Mouse (Mus musculus): Measurements from ENCODE around the gene Ube2n. TPM values are rescaled to one million over a fixed set of nuclear protein-coding genes. Genes with fewer than 3 reads are reported as not detected.

Gene Ube2n
- 277 and 296 TPM in 2 replicates for polyA plus RNA-seq (2015; fragmentation: Nextera tagmentation; extraction: Ambion mirVana)

DNA sequence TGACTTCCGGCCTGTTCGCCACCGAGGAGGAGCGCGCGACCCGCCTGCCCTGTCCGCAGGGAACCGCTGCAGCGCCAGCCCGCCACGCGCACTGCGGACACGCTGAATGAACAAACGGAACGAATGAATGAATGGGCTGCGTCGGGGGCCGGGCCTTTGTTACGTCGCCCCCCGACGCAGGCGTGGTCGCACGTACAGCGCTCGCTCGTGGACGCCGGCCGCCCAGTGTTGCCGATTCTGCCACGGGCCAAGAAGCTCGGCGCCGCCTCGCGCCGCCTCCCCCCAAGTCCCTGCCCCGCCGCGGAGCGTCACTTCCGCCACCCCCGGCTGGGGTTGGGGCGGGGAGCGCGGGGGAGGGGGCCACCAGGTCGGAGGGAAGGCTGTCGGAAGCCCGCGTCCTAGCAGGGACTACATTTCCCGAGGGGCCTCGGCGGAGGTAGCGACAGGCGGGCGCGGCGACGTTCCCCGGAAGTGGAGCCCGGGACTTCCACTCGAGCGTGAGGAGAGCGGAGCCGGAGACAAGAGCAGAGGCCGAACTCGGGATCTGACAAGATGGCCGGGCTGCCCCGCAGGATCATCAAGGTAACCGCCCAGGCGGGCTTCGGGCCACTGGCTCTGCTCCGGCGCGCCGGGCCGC lies at the start of gene Ube2n:
Gene Ube2n (plus strand): TSS at position 490 of the 637 bp plus-strand sequence.
- Histone ChIP-seq H3K4me1 (replicated peaks; ENCODE audit: insufficient read depth, low read length) (0 out of 2 replicates have a peak, but pooled peaks cover 8% of the 10 kb centered on the region), H3K9me3 (replicated peaks; ENCODE audit: low read length) (no peaks in the 10 kb centered on the region), H3K4me2 (ENCODE audit: low read length) (peak within 1 kb of the TSS; percentile 69), H3K4me3 (replicated peaks; ENCODE audit: low read depth, low read length) (peak within 1 kb of the TSS; percentile 94), H3K36me3 (ENCODE audit: insufficient read depth, low read length) (no peaks in the 10 kb centered on the region), H3K9ac (ENCODE audit: low read depth, low read length) (peak within 1 kb of the TSS; percentile 97), H3K27ac (peak within 1 kb of the TSS; percentile 99), H3K27me3 (ENCODE audit: insufficient read depth, low read length) (no peaks in the 10 kb centered on the region)
- 0 out of 2 replicates have a peak, but pooled peaks have one; percentile 5 for TF ChIP-seq CTCF (IDR thresholded peaks at IDR 0.05; ENCODE audit: low read depth)
- DNase-seq (ENCODE audit: low spot score) = peak; percentile 99
- WGBS = under 1% methylated on average over 80 of the region's 81 CpGs
- ATAC-seq (replicated peaks; ENCODE audit: low FRiP score, low read depth) = peak; percentile 96

DNA sequence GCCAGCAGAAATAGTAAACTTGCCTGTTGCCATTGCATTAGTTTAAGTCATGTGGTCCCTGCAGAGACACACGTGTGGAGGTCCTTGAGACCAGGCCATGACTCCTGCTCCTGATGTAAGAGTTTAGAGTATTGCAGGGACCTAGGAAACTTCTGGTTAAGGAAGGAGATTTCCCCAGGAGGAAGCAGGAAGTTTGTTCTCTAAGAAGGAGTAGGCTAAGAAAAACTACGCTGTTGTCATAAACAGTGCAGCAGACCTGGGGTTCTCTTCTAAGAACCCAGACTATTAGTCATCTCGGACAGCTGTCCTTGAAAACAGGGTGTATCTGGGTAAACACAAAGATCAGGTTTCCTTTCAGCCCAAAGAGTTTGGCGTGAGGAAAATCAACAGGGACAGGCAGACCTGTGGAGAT lies 49.5 kb upstream of the Ube2n start:
- ATAC-seq (replicated peaks; ENCODE audit: low FRiP score, low read depth) (no peak), DNase-seq (ENCODE audit: low spot score) (peak; percentile 10)
- no peak overlapping the region for H3K4me3 ChIP-seq (replicated peaks; ENCODE audit: low read depth, low read length)
- H3K27ac ChIP-seq = 0 out of 2 replicates have a peak overlapping the region, but pooled peaks have one; percentile 8
- no peak for TF ChIP-seq CTCF (IDR thresholded peaks at IDR 0.05; ENCODE audit: low read depth)
- no peaks in the 10 kb centered on the region for H3K27me3 ChIP-seq (ENCODE audit: insufficient read depth, low read length)
- no peak overlapping the region for H3K9ac ChIP-seq (ENCODE audit: low read depth, low read length)
- H3K9me3 ChIP-seq (replicated peaks; ENCODE audit: low read length) = no peaks in the 10 kb centered on the region
- H3K4me1 ChIP-seq (replicated peaks; ENCODE audit: insufficient read depth, low read length) = no peaks in the 10 kb centered on the region
- H3K36me3 ChIP-seq (ENCODE audit: insufficient read depth, low read length) = no peaks in the 10 kb centered on the region
- WGBS = 16% methylated on average over 4 of the region's 4 CpGs
- no peak overlapping the region for H3K4me2 ChIP-seq (ENCODE audit: low read length)

DNA sequence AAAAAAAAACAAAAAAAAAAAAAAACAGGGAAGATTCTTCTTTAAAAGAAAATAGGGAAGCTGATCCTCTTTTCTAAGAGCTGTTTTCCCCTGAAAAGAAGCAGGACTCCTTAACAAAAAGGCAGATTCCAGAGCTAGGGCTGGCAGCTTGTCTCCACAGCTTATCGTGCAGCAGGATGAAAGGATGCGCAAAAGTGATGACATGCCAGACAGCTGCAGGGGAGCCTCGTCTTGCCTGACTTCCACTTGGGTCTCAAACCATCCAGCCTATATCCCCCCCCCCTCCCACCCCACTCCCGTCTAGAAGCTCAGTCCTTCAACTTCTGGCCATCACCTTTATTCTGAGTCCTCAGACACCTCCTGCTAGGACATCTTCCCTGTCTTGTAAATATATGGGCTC lies 46.1 kb upstream of the Ube2n start:
- WGBS = 64% methylated on average over 4 of the region's 4 CpGs
- no peak for TF ChIP-seq CTCF (IDR thresholded peaks at IDR 0.05; ENCODE audit: low read depth)

DNA sequence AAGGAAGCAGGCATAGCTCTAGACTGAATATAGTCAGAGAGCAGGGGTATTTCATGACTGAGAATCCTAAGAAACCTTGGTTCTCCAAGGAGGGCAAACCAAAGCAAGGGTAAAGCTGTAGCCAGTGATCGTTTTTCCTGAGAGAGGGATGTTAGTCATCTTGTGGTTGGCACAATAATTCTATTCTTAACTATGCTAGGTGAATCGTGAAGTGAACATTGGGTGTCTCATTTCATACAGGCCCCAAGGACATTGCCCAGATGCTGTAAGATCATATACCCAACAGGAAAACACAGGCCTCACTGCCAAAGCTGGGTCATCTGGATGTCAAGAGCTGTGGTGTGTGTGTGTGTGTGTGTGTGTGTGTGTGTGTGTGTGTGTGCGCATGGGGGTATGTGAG lies 43.8 kb upstream of the Ube2n start:
- no peak for ATAC-seq (replicated peaks; ENCODE audit: low FRiP score, low read depth)
- Histone ChIP-seq H3K9me3 (replicated peaks; ENCODE audit: low read length) (no peaks in the 10 kb centered on the region), H3K4me2 (ENCODE audit: low read length) (no peak overlapping the region), H3K27me3 (ENCODE audit: insufficient read depth, low read length) (no peaks in the 10 kb centered on the region), H3K36me3 (ENCODE audit: insufficient read depth, low read length) (no peaks in the 10 kb centered on the region), H3K4me1 (replicated peaks; ENCODE audit: insufficient read depth, low read length) (no peaks in the 10 kb centered on the region), H3K4me3 (replicated peaks; ENCODE audit: low read depth, low read length) (no peak overlapping the region), H3K9ac (ENCODE audit: low read depth, low read length) (no peak overlapping the region), H3K27ac (no peak overlapping the region)
- TF ChIP-seq CTCF (IDR thresholded peaks at IDR 0.05; ENCODE audit: low read depth) = no peak
- WGBS = 69% methylated on average over 3 of the region's 3 CpGs
- DNase-seq (ENCODE audit: low spot score) = no peak

More for the DNA sequence above, 46.1 kb upstream of the Ube2n start:
- H3K9me3 ChIP-seq (replicated peaks; ENCODE audit: low read length) = no peaks in the 10 kb centered on the region
- H3K4me2 ChIP-seq (ENCODE audit: low read length) = no peak overlapping the region
- no peaks in the 10 kb centered on the region for H3K27me3 ChIP-seq (ENCODE audit: insufficient read depth, low read length)
- ATAC-seq (replicated peaks; ENCODE audit: low FRiP score, low read depth) = no peak
- no peak overlapping the region for H3K9ac ChIP-seq (ENCODE audit: low read depth, low read length)
- H3K27ac ChIP-seq = no peak overlapping the region
- H3K4me1 ChIP-seq (replicated peaks; ENCODE audit: insufficient read depth, low read length) = no peaks in the 10 kb centered on the region
- no peak overlapping the region for H3K4me3 ChIP-seq (replicated peaks; ENCODE audit: low read depth, low read length)
- no peak for DNase-seq (ENCODE audit: low spot score)
- no peaks in the 10 kb centered on the region for H3K36me3 ChIP-seq (ENCODE audit: insufficient read depth, low read length)

DNA sequence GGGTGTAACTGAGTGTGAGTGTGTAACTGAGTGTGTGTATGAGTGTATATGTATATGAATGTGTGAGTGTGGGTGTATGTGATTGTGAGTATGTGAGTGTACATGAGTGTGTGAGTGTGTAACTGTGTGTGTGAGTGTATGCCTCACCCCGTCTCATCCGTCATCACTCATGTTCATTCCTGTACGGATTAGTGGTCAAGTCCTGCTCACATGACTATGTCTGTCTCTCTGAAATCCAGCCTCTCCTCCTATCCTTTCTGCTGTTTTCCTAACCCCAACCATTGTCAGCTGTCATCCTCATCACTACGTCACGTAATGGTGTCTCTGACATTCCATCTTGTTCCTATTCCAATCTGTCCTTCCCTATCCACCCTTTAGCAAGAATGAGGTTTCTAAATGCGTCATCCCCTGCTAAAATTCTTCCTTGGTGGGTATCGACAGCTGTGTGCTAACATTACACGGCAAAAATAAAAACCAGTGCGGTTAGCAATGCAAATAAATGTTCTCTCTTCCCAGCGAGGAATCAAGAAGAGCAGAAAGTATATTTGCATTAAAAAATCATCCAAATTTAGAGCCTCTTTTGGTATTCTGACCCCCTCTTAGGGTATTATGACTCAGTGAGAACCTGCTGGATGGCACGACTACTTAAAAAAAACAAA lies 42.9 kb upstream of the Ube2n start:
- Histone ChIP-seq H3K4me3 (replicated peaks; ENCODE audit: low read depth, low read length) (no peak overlapping the region), H3K4me1 (replicated peaks; ENCODE audit: insufficient read depth, low read length) (no peaks in the 10 kb centered on the region), H3K9ac (ENCODE audit: low read depth, low read length) (no peak overlapping the region), H3K27me3 (ENCODE audit: insufficient read depth, low read length) (no peaks in the 10 kb centered on the region), H3K4me2 (ENCODE audit: low read length) (no peak overlapping the region), H3K9me3 (replicated peaks; ENCODE audit: low read length) (no peaks in the 10 kb centered on the region), H3K27ac (no peak overlapping the region), H3K36me3 (ENCODE audit: insufficient read depth, low read length) (no peaks in the 10 kb centered on the region)
- no peak for TF ChIP-seq CTCF (IDR thresholded peaks at IDR 0.05; ENCODE audit: low read depth)
- ATAC-seq (replicated peaks; ENCODE audit: low FRiP score, low read depth) = no peak
- no peak for DNase-seq (ENCODE audit: low spot score)
- 86% methylated on average over 11 of the region's 11 CpGs for WGBS

DNA sequence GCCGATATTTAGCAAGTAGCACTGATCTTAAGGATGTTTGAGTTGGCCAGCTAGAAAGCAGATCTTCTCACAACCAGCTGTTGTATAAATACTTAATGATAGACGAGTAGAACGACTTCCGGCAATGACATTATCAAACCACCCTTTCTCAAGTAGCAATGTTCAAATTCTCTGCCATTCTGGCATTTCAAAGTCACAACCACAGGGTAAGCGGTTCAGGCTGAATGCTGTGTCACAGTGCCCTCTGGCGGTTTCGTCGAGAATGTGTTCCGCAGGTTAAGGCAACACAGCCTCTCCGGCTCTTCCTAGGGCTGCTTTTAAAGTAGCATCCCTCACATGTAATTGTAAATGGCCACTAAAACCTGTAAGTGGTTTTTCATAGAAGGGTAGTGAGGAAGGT lies 39.0 kb upstream of the Ube2n start:
- H3K27ac ChIP-seq = no peak overlapping the region
- no peak overlapping the region for H3K4me3 ChIP-seq (replicated peaks; ENCODE audit: low read depth, low read length)
- H3K9me3 ChIP-seq (replicated peaks; ENCODE audit: low read length) = no peaks in the 10 kb centered on the region
- peak; percentile 91 for DNase-seq (ENCODE audit: low spot score)
- ATAC-seq (replicated peaks; ENCODE audit: low FRiP score, low read depth) = peak; percentile 61; the same call in 1 of the 2 replicates
- H3K9ac ChIP-seq (ENCODE audit: low read depth, low read length) = no peak overlapping the region
- no peaks in the 10 kb centered on the region for H3K27me3 ChIP-seq (ENCODE audit: insufficient read depth, low read length)
- no peaks in the 10 kb centered on the region for H3K4me1 ChIP-seq (replicated peaks; ENCODE audit: insufficient read depth, low read length)
- H3K36me3 ChIP-seq (ENCODE audit: insufficient read depth, low read length) = peaks cover 5% of the 10 kb centered on the region; the same call in 1 of the 2 replicates
- 9% methylated on average over 10 of the region's 10 CpGs for WGBS
- peak; percentile 96 for TF ChIP-seq CTCF (IDR thresholded peaks at IDR 0.05; ENCODE audit: low read depth)
- no peak overlapping the region for H3K4me2 ChIP-seq (ENCODE audit: low read length)
